Comparison of ENCODE assay signal across 8 mouse cellular contexts in the genomic region with DNA sequence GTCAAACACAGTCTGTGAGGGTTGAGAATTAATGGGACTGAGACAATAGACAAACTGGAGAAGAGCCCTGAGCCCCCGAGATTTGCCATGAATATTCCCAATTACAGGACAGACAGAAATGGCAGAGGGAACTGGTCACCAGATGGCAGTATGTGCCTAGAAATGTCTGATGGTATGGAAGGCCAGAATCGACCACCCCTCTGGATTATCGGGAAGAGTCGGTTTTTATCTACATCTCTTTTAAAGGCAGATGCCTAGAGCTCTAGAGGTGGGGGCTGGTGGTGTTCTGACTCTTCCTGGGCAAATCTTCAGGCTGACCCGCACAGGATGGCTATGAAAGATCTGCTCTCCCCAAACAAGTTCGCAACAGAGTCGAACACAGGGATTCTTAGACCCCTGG. TPM values are rescaled to one million over a fixed set of nuclear protein-coding genes. Genes with fewer than 3 reads are reported as not detected.
DNase-seq lines count a peak whose midpoint lies in the region; TF ChIP-seq lines count a peak whose summit lies in the region.
"Had no signal": no experiment of that assay in that cellular context is flagged by ENCODE, and none has a peak within 500 bp of the region (broad histone marks: within the 10 kb centered on the region; RNA-seq: fewer than 3 reads in every experiment).

No protein-coding gene starts in this region.

- no peaks in the 10 kb centered on the region for H3K4me1 ChIP-seq in embryonic fibroblast, embryonic 13.5 days (ENCODE audit: control insufficient read depth, insufficient read depth, low read length)
- H3K4me1 ChIP-seq: embryonic facial prominence, embryonic 12.5 days had no signal

- H3K4me3 ChIP-seq in left cerebral cortex, adult 2 months: no peak overlapping the region
- H3K4me3 ChIP-seq in embryonic fibroblast, embryonic 13.5 days (ENCODE audit: insufficient read depth, low read length): no peak overlapping the region
- H3K4me3 ChIP-seq: embryonic facial prominence, embryonic 12.5 days had no signal

- intact Hi-C loops in left cerebral cortex, adult 2 months (cut with DNase I): loop anchor here (2.0 to 10.0 kb wide), 7 partner anchors 560 to 1319 kb away; no protein-coding TSS in a partner anchor

- H3K27ac ChIP-seq in left cerebral cortex, adult 2 months: no peak overlapping the region
- H3K27ac ChIP-seq in embryonic fibroblast, embryonic 13.5 days (ENCODE audit: insufficient read depth, low read length): no peak overlapping the region
- H3K27ac ChIP-seq: embryonic facial prominence, embryonic 12.5 days had no signal

- peak; percentile 71 for TF ChIP-seq CTCF in left cerebral cortex, adult 2 months (IDR thresholded peaks at IDR 0.05)
- TF ChIP-seq CTCF in embryonic fibroblast, embryonic 13.5 days (IDR thresholded peaks at IDR 0.05; ENCODE audit: borderline replicate concordance, insufficient read depth, low read length): 0 out of 2 replicates have a peak, but pooled peaks have one; percentile 25

- peak; percentile 38 to 40 for DNase-seq in left cerebral cortex, adult 2 months (ENCODE audit: extremely low spot score in 1 of 2, low spot score in 2 of 2)
- no peak for DNase-seq in left cerebral cortex, adult 11 months (ENCODE audit: low spot score)
- peak; percentile 39 for DNase-seq in R1 (ENCODE audit: low read depth, low spot score)
- DNase-seq in layer of hippocampus, postnatal 14 days (ENCODE audit: low spot score in 2 of 2): peak; percentile 50 to 60
- peak; percentile 87 for DNase-seq in retina, embryonic 14.5 days (ENCODE audit: low spot score)
- DNase-seq in urinary bladder, postnatal 10 days (ENCODE audit: low spot score): no peak

- TF ChIP-seq POLR2A in embryonic fibroblast, embryonic 13.5 days (IDR thresholded peaks at IDR 0.05; ENCODE audit: low read depth, low read length): no peak

RNA-seq across cellular contexts. Expression of a gene that starts 17.9 kb away (rescaled TPM):
- total RNA-seq in left cerebral cortex, adult 2 months (2021): 10 to 100 TPM; 54.5 to 57.6 TPM
- polyA plus RNA-seq in embryonic fibroblast, embryonic 13.5 days (2011; ENCODE audit: insufficient read length, low read depth, missing spikeins): 105 and 111 TPM in 2 replicates
- total RNA-seq in layer of hippocampus, postnatal 14 days (2021): 10 to 100 TPM; 64.0 to 68.9 TPM

Comparison
In these comparisons a context has a peak if more than half of its experiments do, and no peak if none do; other contexts are left out.
1. DNase-seq: peak in left cerebral cortex, adult 2 months (2 of 2), R1 (single experiment), layer of hippocampus, postnatal 14 days (2 of 2) and retina, embryonic 14.5 days (single experiment); none in left cerebral cortex, adult 11 months (single experiment) and urinary bladder, postnatal 10 days (single experiment).